Mouse (Mus musculus): ENCODE data around the gene Gm11437.

DNA sequence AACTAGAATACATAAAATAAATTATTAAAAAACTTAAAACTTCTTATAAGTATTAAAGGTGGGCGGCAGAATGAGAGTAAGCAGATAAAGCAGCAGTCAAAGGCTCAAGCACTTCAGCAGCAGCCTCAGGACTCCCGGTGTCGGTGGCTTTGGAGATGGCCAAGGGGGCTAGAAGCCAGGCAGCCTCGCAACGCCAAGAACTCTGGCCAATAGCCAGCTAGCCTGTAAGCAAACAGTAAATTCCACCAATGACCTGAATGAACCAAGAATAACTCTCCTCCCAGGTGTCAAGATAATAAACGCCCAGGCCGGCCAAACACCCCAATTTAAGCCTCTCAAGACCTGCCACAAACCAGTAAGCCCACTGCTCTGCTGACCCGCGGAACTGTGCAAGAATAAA is 51.6 kb downstream of the Gm11437 start:
- TF ChIP-seq POLR2A (IDR thresholded peaks at IDR 0.05; ENCODE audit: borderline replicate concordance, low read depth, low read length): no peak
- no peak for TF ChIP-seq CTCF (IDR thresholded peaks at IDR 0.05; ENCODE audit: low read depth, low read length)
